Mouse (Mus musculus): ENCODE measurements around the gene Znhit6.

- TF ChIP-seq USF1 (IDR thresholded peaks at IDR 0.05; ENCODE audit: low read depth) (no peak), MYOD1 (IDR thresholded peaks at IDR 0.05; ENCODE audit: control insufficient read depth, insufficient read length, low read depth) (no peak), CTCF (IDR thresholded peaks at IDR 0.05; ENCODE audit: control insufficient read depth, insufficient read depth, insufficient read length) (no peak), MAX (IDR thresholded peaks at IDR 0.05) (no peak)
Observed at GRCm38 (mm10) chr3:145646666-145647065, 70.7 kb downstream of the Znhit6 start.
